Mouse (Mus musculus) retina, adult 2 months (tissue): ENCODE results near the gene Myh7.
"Not testable (repeated sequence)": the region's sequence is repeated elsewhere in the genome, so short reads cannot be mapped to it uniquely, and the experiment has no call there.

Experiments used
- DNase-seq: peaks from one replicate; pipeline ENCODE4 v3.0.0-alpha.2; 2012; ENCODE audit warnings: low read depth, low spot score

The Myh7 gene

DNA sequence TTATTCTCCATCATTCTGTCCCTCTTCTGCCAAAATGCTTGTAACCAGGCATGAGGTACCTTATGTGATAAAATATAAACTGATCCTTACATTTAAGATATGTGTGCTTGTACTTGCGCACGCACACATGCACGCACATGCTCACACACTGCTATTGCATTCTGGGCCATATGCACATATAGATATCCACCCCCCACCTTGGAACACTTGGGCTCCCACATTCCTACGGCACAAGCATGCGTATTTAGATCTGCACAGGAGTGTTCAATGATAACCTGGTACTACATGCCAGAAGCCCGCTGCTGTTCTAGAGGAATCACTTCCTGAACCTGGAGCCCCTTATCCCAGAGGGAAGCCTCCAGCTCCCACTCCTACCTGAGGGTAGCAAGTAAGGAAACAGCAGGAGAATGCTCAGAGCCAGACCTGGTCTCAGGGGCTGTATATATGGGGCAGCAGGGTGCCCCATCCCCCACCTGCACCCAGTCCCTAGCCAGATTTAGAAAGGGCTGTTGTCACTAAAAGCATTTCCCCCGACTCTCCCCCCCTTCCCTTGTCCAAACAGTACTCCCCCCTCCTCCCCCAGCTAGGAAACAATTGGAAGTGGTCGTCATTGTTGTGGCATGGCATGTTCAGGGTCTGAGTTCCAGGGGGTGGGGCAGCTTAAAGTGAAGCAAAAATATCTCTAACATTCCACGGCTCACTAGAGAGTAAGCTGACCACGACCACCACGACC, at the start of gene Myh7:
Gene Myh7, minus strand, starts transcription at position 491 of the 733 bp plus-strand sequence.
- DNase-seq = no peak

DNA sequence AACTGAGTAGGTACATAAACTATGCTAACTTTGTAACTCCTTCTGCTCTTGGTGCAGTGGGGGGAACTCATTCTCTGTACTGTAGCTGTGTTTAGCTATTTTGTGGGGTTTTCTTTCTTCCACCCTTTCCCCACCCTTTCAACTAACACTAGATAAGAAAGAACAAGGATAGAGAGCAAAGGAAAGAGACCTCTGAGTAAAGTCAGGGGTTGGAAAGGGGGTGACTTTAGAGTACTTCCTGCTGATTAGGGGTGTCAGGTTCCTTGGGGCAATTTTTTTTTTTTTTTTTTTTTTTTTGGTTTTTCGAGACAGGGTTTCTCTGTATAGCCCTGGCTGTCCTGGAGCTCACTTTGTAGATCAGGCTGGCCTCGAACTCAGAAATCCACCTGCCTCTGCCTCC, 49.3 kb upstream of the Myh7 start:
- DNase-seq = not testable (repeated sequence)

DNA sequence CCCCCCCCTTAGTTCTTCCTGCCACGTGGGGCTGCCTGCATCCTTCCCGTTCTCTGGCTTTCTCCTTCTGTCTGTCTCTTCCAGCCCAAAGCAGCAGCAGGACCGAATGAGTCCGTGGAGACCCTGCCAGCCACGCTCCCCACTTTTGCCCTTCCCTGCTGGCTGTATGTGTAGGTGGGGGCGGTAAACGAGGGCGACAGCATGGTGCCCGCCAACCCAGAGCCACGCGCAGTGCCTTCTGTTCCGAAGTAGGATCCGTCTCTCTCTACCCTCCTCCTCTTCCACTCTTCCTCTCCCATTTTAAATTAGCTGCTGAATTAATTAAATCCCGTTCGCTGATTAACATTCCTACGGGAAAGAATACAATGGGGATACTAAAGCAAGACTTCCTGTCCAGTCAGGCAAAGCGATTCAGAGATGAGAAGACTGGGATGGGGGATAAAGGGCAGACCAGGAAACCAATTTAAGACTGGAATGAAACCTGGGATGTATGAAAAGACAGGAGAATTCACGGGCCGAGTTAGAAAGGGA, 38.3 kb upstream of the Myh7 start:
- DNase-seq = no peak

DNA sequence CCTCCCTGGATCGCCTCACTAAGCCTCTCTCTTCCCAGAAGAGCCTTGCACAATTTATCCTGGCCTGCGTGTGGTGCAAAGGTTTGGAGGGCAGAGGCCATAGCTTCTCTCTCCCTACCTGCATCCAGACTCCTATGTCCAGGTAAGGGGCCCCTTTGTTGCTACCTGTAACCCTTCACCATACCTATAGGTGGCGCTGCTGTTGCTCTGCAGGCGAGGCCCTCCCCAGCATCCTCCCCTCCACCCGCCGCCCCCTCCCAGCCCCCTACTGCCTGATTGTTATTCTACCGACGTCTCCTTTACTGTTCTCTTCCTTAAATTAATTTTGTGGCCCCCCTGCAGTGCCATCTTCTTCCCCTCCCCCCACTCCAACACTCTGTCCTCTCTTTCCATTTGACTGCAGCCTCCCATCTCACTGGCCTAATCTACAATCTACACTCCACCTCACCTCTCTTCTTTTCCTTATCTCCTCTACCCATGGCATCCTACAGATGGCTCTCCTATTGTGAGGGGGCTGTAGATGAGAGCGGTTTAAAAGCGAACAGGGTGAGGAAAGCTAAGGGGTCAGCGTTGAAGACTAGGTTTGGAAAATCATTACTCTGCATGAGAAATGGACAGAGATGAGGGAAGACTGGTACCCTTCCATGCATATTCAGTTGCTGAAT, 34.7 kb upstream of the Myh7 start:
- no peak for DNase-seq

DNA sequence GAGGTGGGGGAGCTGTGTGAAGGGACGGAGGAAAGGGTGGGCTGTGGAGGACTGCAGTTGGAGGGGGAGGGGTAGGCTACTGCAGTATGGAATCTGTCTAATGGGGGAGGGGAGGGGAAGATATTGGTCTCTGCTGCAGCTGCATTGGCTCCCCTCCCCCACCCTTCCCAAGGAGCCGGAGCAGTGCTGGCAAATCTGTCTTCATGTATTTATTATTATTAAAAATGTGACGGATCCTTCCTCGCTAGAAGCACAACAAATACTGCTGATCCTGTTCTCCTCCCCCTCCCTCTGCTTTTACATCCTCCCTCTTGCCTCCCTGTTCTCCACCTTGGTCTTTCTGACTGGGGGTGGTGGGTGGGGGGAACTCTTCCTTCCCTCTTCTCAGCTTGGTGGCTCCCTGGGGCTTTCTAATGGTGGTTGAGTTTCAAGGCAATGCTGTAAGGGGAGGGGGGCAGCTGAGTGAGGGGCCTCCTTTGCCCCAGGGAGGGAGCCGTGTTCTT, 34.0 kb upstream of the Myh7 start:
- no peak for DNase-seq

DNA sequence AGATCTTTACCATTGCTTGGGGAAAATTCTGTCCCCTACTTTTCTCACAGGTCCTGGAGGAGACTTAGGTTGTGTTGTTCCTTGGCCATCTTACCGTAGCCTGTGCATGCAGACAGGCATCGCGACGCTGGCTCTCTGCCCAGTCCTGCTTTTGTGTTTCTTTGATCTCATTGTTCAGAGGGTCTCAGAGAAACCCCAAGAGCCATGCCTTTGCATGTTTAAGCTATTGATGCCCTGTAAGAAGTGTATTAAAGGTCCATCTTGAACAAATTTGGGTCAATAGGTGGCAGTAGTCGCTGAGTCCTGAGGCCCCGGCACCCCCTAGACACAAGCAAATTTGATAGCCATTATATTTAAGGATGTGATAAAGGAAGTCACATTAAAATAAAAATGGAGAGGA, 33.2 kb upstream of the Myh7 start:
- DNase-seq = no peak

DNA sequence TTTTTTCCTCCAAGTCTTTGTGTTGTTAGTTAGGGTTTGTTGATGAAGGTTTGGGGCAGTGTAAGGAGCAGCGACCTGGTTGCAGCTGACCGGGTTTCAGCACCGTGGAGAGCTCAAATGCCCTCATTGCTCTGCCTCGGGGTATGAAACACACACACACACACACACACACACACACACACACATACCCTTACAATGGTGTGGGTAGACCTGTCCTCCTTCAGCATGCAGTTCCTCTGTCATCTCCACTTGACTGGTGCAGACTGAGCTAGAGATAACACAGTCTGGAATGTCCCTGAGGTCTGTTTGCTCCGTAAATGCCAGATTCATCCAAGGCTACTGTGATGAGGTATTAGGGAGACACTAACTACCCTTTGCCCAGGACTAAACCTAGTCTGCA, 32.8 kb upstream of the Myh7 start:
- no peak for DNase-seq

DNA sequence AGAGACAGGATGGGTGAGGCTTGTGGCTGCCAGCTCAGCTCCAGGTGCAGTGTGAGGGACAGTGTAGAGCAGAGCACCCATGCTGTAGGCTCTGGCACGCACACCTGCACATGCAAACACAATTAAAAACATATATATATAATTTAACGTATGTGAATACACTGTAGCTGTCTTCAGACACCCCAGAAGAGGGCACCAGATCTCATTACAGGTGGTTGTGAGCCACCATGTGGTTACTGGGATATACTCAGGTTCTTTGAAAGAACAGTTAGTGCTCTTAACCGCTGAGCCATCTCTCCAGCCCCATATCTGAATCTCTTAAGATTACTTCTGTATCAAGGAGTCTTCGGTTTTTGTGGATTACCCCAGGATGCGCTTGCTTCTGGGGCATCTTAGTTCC, 31.1 kb upstream of the Myh7 start:
- DNase-seq = no peak

DNA sequence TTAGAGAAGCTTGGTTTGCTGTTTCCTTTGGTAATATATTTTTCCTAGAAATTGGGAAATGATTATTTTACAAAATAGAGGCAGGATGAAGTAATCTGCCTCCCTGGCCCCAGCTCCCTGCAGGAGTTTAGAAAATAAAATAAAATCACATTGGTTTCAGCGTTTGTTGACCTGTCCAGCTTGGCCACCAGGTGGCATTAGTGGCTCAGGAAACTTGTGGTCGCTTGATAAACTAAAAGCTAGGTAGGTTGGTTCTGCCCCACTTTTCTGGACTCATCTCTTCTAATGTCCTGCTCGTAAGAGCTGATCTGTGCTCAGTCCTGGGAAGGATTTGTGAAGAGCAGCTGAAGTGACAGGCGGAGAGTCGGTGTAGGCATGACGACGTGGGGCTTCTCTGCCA, 29.8 kb upstream of the Myh7 start:
- DNase-seq = peak; percentile 48

DNA sequence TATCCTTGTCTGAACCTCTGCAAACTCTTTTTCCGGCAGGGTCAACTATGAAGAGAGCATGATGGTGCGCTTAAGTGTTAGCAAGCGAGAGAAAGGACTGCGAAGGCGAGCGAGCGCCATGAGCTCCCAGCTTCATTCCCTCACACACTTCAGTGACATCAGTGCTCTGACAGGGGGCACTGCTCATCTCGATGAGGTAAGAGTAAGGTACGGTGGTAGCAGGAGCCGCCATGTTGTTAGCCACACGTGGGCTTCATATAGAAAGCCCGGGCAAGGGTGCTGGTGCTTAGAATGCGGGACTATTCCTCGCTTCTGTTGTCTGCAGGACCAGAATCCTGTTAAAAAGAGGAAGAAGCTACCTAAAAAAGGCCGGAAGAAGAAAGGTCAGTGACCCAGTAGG, 28.6 kb upstream of the Myh7 start:
- no peak for DNase-seq

DNA sequence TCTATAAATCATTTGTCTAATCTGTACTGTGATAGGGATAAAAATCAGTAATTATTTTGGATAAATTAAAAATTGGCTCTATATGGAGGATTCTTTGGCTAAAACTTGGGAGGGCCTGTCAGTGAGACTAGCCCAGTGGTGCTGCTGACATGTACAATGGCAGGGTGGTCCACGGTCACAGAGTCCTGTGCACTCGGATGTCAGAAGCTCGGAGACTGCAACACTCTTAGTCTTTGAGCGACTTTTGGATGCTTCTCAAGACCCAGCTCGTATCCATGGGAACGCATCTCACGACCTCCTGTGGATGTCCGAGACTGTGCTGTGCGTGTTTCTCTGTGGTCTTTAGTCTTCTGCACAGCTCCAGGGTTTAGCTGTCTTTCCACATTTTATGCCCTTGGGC, 26.0 kb upstream of the Myh7 start:
- no peak for DNase-seq

DNA sequence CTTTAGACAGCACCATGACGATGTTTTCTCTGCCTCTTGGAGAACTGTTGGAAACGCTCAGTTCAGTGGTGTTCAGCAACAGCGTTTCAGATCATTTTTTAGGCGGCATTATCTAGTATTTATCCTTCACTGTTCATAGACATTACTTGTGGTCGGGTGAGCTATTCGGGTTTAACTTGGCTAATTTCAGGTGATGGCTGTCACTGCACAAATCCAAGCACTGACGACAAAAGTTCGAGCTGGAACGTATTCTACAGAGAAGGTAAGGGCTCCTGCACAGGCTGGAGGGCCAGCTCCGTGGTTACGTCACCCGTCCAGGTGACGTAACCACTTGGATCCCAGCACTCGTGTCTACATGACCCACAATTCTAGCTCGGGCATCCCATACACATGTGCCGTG, 22.4 kb upstream of the Myh7 start:
- DNase-seq = no peak

DNA sequence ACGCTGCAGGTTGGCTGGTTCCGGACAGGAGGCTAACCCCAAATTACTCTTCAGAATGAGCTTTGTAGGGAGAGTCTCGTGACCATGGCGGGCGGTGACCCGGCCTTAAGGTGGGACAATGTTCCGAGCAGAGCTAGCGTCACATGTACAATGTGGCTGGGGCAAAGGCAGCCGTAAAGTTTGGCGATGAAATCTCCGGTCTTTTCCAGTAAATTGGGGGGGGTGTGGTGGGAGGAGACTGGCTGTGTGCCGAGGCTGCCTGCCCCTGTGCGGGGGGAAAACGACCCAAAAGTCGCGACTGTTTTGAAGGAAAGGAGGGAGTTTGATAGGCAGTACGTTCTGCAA, 21.3 kb upstream of the Myh7 start:
- DNase-seq = no peak

DNA sequence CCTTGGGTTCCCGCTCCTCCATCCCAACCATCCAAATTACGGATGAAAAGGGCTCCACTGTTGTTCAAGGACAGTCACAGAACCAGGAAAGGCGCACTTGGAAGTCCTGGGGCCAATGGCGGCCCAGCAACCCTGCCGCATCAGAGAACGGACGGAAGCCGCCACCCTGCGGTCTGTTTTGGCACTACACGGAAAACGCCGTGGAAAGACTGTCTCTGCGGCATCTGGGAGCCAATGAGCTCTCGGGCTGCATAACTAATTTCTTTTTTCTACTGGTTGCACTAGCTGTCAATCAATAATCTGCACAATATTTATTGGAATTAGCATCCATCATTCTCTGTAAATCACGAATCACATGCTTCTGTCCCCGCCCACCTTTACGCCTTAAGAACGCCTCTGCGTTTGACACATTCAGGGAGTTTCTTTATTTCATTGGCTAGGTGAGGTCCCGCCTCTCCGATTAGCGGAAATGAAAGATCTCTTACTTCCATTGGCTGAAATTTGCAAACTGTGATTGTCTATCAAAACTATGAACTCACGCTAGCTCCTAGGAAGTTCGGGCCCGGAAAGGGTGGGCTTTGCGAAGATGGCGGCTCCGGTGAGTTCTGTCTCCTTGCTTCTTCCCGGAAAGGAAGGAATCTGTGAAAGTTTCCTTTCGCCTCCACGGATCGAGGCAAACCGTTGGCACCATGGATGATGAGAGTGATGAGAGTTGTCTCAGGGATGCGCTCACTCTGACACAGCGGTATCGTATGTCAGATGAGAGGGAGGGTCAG, 20.8 kb upstream of the Myh7 start, which contains the start of gene Ngdn:
Gene Ngdn, plus strand, starts transcription at position 464 of the 776 bp plus-strand sequence.
- DNase-seq = peak; percentile 99

DNA sequence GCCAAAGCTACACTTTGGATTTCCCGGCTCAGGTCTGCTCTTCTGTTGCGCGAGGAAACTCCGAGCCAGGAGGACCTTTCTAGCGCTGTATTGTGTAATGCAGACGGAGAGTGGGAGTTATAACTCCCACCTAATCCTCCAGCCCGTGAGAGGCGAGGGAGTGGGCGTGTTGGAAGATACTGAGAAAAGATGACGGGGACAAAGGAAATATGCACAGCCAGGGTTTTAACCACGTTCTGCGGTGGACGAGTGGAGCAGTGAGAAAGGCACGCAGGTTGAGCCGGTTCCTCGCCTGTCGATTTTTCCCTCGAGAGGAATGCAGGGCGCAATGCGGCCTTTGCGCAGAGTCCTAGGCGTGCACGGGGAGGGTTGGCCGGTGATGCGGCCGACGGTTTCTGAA, 20.2 kb upstream of the Myh7 start:
- DNase-seq = no peak

DNA sequence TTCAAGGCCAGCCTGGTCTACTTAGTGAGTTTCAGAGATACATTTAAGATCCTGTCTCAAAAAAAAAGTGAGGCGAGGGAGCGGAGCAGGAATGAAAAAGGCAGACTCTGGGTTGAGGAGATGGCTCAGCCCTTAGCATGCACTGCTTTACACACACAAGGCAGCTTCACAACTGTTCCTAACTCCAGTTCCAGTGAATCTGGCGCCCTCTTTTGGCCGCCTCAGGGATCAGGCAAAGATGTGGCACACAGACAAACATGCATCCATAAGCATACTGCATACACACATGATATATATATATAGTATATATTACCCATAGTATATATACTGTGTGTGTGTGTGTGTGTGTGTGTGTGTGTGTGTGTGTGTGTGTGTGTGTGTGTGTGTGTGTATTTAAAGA, 16.7 kb upstream of the Myh7 start:
- no peak for DNase-seq

DNA sequence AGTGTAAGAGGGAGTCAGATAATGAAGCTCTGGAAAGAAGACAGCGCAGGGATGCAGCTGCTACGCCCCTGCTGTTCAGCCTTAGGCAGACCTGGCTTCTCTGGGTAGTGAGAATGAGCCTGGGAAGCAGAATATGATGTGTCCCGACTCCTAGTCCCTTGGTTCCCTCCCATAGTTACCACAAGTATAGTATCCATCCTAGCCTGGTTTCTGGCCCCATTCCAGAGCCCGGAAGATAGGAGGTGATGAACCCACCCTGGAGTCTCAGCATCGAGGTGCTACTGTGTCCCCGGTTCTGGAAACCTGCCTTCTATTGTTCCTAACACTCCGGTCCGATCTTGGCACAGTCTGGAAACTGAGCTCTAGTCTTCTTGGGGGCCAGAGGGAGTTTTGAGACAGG, 14.0 kb upstream of the Myh7 start:
- no peak for DNase-seq

DNA sequence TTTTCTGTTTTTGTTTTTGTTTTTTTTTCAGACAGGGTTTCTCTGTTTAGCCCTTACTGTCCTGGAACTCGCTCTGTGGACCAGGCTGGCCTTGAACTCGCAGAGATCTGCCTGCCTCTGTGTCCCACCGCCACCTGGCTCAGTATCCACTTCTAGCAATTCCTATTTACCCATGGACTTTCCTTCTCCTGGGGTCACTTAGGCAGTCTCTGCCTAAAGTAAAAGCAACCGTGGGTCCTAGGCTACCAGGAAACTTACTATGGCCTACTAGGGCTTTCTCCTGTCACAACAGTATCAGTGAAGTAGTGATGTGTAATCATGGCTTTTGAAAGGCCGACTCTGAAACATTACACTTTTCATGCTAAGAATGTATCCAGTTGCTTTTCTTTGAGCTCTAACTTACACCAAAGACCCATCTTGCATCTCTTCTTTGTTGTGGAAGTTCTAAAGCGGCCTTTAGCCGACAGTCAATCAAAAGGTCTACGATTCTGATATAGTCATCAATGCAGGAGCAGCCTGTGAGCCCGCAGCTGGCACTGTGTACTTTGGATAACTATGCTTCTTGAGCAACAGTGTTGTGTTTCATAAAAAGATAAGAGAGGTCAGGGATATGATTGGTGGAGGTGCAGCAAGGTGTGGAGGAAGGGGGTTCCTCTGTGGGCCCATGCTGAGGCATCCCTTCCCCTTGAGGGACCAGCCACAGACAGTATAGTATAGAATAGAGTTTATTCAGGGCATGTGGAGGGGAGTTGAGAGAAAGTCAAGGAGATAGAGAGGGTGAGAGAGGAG, 12.9 kb upstream of the Myh7 start:
- DNase-seq = no peak

DNA sequence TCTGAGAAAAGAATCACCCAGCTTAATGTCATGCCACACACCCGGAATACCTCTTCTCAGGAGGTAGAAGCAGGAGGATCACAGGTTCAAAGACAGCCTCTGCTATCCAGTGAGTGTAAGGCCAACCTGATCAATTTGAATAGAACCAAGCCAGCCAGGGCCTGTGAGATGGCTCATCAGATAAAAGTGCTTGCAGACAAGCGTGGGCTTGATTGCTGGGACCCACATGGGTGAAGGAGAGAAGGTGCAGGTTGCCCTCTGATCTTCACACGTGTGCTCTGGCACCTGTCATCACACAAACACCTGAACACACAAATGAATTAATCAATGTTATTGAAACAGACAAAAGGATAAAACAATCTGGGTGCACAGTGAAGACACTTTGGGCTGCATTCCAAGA, 12.1 kb upstream of the Myh7 start:
- DNase-seq = no peak

DNA sequence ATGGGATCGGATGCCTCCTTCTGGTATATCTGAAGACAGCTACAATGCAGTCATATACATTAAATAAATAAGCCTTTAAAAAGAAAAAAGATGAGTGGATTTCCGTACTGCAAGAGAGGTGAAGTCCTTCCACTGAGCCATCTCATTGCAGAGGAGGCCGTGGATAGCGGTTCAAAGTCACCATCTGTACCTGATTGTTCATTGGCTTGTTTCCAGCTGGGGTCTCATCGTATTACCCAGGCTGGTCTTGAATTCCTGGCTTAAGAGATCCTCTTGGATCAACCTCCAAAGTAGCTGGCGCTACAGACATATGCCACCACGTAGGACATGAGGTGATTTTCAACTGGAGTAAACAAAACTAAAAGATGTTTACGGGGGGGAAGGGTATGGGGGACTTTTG, 11.5 kb upstream of the Myh7 start:
- DNase-seq = no peak

DNA sequence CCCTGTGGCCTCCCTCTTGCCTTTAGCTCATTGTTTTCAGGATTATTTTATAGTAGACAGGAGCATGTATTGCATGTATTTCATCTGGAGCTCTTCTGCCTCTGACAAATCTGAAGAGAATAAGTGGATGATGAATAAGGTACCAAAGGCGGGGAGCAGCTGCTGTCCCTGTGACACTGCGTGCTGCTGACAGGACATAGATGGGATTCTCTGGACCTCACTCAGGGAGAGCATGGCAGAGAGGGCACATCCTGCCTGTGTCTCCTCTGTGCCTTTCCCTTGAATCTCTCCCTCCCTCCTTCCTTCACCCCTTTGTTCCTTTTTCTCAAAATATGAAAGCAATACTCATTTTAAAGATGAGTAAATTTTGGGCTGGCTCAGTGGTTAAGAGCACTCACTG, 11.1 kb upstream of the Myh7 start:
- DNase-seq = no peak
